Mouse (Mus musculus) liver, adult 2 months (tissue): ENCODE measurements around the gene Zcchc14.

ENCODE experiments used
- CTCF ChIP-seq: fragments of 200-500 bp; IDR thresholded peaks from 2 replicates; pipeline ENCODE4 v1.5.1; 2011; ENCODE audit warnings: low read depth, low read length, control low read depth
- POLR2A ChIP-seq: fragments of 200-500 bp; IDR thresholded peaks from 2 replicates; pipeline ENCODE4 v1.6.1; 2011; ENCODE audit warnings: low read length, control low read depth; ENCODE audit not compliant: insufficient read depth; ENCODE audit errors: extremely low read depth

DNA sequence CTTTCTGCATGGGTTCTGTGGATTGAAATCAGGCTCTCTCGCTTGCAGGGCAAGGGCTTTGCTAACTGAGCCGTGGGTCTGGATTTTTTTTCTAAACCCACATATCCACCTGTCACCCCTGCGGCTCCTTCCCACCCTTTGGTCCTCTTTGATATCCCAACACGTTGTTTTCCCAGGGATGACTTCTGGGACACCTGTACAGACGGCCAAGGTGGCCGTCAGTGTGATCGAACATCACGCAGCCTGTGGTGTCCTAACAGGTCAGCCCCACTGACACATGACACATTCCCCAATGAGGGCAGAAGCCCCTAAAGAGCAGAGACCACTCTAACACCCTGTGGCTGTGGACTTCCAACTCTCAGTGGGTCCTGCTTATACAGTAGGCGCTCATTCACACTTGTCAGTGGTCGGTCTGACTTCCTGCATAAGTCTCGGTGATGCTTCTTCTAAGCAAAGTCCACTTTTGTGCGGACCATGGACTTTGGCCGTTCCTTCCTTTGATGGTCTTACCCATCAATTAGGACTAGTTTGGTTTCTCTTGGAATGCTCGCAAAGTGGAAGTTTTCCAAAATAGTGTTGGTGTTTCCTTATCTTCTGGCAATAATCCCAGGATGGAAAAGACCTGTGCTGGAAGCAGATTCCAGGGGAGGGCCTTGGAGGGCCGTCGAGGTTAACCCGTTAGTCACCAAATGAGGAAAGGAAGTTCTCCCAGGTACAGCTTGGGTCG is 9.1 kb upstream of the Zcchc14 start:
- TF ChIP-seq POLR2A (no peak), CTCF (no peak)
